Mouse (Mus musculus) megakaryocyte progenitor cell, adult 5-6 weeks (primary cell): Measurements from ENCODE around the gene Vti1b. TPM values are rescaled to one million over a fixed set of nuclear protein-coding genes. Genes with fewer than 3 reads are reported as not detected.
"Not testable (repeated sequence)": the region's sequence is repeated elsewhere in the genome, so short reads cannot be mapped to it uniquely, and the experiment has no call there.

Experiments
- ATAC-seq: replicated peaks from 2 replicates; pipeline ENCODE4 v1.8.0; 2016; ENCODE audit warnings: mild to moderate bottlenecking, moderate TSS enrichment, inconsistent platforms; ENCODE audit not compliant: poor library complexity
- total RNA-seq, 2 experiments: library from RNA; stranded (forward) in 1 of 2; stranded (reverse) in 1 of 2; fragments of 157-497, 149-512 nt in 1 of 2; fragments of 200-1000 nt in 1 of 2; gene quantifications; 2 replicates each; pipeline versions ENCODE4 v1.2.3 to v1.2.4; 2015 to 2017

Gene Vti1b
- 16.5 and 19.2 TPM in 2 replicates for total RNA-seq (2015)
- total RNA-seq (2017), result 168 and 177 TPM in 2 replicates

- ATAC-seq, result peak; percentile 90
These were observed at the start of gene Vti1b for GRCm38 (mm10) chr12:79172019-79172941. Vti1b (minus strand) TSS chr12:79172667.

GRCm38 (mm10) chr12:79217511-79217910 is 45.0 kb upstream of the Vti1b start:
- no peak for ATAC-seq

- ATAC-seq, result no peak
These were observed 39.0 kb upstream of the Vti1b start for GRCm38 (mm10) chr12:79211447-79211846.

GRCm38 (mm10) chr12:79208703-79209464 is 36.4 kb upstream of the Vti1b start, which contains the start of gene Rdh12:
Rdh12 (plus strand) TSS chr12:79208914.
- peak; percentile 94 for ATAC-seq

- ATAC-seq, result no peak
These were observed 29.4 kb upstream of the Vti1b start for GRCm38 (mm10) chr12:79201882-79202281.

DNA sequence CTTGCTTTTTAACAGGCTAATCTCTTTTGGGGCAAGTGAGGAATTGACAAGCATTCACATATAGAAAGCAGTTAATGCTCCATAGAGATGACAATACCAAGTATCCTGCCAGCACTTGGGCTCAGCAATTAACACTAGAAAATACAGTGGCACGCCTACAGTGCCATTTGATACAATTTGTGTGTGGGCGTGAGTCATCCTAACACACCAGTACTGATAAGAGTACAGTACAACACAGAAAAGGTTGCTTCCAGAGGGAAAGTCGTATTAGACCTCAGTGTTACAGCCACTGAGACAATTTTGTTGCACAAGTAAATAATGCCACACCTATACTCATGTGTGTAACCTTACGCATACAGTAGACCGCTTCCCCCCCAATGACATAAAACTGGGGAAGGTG is 24.6 kb upstream of the Vti1b start:
- no peak for ATAC-seq

DNA sequence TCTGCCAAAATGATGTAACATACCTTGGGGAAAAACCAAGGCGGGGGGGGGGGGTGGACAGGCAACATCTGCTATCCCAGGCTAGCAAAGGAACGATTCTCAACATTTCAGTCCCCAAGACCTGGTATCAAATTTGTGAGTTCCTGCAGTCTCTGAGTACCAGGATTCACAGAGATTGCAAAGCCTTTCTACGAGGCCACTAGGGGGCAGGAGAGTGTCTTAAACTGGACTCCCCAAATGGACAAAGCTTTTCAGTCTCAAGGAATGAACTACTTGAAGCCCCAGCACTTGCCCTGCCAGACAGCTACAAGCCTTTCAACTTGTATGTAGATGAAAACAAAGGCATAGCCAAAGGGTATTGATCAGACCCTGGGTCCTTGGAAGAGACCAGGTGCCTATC is 21.0 kb upstream of the Vti1b start:
- ATAC-seq, result peak; percentile 51

GRCm38 (mm10) chr12:79192193-79192592 is 19.7 kb upstream of the Vti1b start, which contains the start of gene Rdh11:
Rdh11 (minus strand) TSS chr12:79192293.
- no peak for ATAC-seq

DNA sequence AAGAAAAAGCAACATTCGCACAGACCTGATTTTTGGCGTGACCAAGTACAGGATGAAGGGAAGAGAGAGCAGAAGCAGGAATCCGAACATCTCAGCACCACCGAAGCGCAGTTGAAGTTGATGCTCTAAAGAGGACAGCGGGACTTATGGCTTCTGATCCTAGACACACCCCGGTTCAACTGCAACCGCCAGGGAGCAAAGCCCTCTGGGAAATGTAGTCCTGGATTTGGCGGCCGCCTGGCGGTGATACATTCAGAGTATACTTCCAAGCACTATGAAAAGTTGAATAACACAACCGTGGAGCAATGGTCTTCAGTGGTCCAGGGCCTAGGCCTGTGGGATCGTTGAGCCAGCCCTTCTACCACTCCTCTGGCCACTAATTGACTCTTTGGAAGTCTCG is 19.2 kb upstream of the Vti1b start:
- ATAC-seq, result peak; percentile 89

GRCm38 (mm10) chr12:79190931-79191673 is 18.6 kb upstream of the Vti1b start:
- peak; percentile 91 for ATAC-seq

DNA sequence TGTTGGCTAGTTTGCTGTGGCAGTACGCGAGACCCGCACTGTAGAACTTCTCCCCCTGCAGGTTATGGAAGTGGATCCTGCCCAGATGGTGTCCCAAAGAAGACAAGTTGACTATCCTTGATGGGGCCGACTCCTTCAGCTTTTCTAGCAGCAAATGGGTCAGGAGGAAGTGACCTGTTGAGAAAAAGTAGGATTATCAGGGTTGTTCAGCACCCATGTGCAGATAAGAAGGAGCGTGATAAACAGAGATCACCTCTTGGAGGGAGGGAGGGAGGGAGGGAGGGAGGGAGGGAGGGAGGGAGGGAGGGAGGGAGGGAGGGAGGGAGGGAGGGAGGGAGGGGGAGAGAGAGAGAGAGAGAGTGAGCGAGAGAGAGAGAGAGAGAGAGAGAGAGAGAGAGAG is 12.7 kb upstream of the Vti1b start:
- not testable (repeated sequence) for ATAC-seq

DNA sequence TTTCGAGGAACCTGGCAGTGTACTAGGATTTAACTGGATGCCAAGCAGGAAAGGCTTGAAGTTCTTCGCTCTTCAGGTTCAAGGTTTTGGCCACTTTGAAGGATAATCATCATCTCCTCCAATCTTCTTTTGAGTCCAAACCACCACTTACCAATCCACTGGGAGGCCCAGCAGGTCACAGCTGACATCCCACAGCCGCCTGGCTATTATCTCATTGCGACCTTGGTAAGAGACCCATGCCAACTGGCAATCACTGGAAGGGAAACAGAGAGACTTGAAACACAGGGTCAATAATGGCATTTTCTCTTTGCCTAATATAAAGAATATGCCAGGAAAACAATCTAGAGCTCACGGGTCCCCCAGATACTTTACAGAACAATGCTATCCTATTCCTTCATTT is 3.5 kb upstream of the Vti1b start:
- ATAC-seq, result no peak

GRCm38 (mm10) chr12:79173721-79174120 is 1.3 kb upstream of the Vti1b start:
- ATAC-seq, result peak; percentile 34

GRCm38 (mm10) chr12:79171269-79171995 is 1.0 kb downstream of the Vti1b start:
- peak; percentile 5; the same call in 1 of the 2 replicates for ATAC-seq

- ATAC-seq, result no peak
These were observed 2.0 kb downstream of the Vti1b start for GRCm38 (mm10) chr12:79170421-79170820.

DNA sequence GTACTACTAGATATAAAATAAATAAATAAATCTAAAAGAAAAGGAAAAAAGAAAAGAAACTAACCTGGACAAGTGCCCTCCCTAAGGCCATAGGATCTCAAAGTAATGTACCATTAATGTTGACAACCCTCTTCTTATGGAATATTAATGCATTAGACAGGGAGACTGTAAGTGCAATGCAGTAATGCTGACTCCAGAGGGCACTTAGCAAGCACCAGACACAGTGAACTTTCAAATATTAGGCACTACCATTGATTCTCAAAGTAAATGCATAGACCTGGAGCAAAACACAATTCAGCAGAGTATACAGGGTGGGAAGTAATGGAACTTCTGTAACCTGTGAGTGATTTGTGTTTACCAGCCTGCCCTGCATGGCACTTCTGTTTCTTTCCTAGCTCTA is 3.3 kb downstream of the Vti1b start:
- ATAC-seq, result no peak

DNA sequence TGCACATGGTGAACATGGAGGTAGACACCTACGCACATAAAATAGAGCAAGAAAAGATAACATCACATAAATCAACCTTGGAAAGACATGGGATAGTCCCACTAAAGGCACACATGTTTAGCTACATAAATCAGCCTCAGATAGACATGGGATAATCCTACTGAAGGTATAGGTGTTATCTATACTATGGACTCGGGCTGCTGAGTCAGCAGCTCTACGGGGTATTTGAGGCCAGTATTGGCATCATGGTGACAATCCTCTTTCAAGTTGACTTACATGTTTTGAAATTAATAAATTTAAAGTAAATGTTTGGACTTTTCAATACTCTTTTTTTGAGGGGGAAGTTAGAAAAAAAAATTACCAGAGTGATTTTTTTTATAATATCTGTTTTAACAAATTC is 9.6 kb downstream of the Vti1b start:
- no peak for ATAC-seq

DNA sequence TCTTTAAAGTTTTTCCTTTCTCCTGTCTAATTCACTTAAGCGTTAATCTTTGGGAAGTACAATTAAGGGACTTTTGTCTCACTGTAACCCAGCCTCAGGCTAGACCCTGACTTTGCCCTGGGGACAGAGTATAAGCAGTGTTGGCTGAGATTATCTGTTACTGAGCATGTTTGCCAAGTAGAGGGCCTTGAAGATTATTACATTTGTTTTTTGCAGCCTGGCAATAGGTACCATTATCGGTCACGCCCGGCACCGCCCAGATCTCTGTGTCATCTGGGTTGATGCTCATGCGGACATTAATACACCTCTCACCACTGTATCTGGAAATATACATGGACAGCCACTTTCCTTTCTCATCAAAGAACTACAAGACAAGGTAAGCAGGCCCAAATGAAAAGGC is 22.8 kb downstream of the Vti1b start:
- no peak for ATAC-seq

DNA sequence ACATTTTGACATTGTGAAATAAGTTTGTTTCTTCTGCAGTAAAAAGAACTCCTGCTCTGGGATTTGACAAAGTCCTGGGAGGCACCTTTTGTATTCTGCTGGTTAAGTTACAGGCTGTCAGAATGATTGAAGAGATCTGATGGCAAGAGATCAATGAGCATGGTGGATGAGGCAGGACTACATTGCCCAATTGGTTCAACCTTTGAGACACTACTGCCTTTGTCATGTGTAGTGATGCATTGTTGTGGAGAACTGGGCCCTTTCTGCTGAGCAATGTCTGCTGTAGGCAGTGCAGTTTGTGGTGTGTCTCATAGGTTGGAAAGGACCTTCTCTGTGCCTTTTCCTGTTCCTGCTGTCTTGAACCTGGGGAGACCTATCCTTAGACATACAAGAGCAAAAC is 31.1 kb downstream of the Vti1b start:
- no peak for ATAC-seq

GRCm38 (mm10) chr12:79140811-79141210 is 31.7 kb downstream of the Vti1b start:
- ATAC-seq, result peak; percentile 60; the same call in 1 of the 2 replicates
